Mouse (Mus musculus): ENCODE data around the gene Nxf3.
A peak's percentile ranks its signal among the peaks of the same experiment; 100 is the strongest.
"Not testable (repeated sequence)": the region's sequence is repeated elsewhere in the genome, so short reads cannot be mapped to it uniquely, and the experiment has no call there.

Gene Nxf3

GRCm38 (mm10) chrX:136047528-136047927 lies 37.5 kb downstream of the Nxf3 start:
- DNase-seq (ENCODE audit: low read depth, low spot score), result peak; percentile 35
- Histone ChIP-seq H3K27me3 (ENCODE audit: control insufficient read depth, insufficient read depth, low read length, poor library complexity, severe bottlenecking) (no peaks in the 10 kb centered on the region), H3K36me3 (ENCODE audit: control insufficient read depth, insufficient read depth, low read length, poor library complexity, severe bottlenecking) (no peaks in the 10 kb centered on the region)

GRCm38 (mm10) chrX:136043726-136044125 lies 41.3 kb downstream of the Nxf3 start:
- H3K27me3 ChIP-seq (ENCODE audit: control insufficient read depth, insufficient read depth, low read length, poor library complexity, severe bottlenecking), result no peaks in the 10 kb centered on the region
- no peaks in the 10 kb centered on the region for H3K36me3 ChIP-seq (ENCODE audit: control insufficient read depth, insufficient read depth, low read length, poor library complexity, severe bottlenecking)
- no peak for DNase-seq (ENCODE audit: low read depth, low spot score)

GRCm38 (mm10) chrX:136032799-136033763 lies 52.0 kb downstream of the Nxf3 start, which contains the start of gene Arxes1:
TSS of gene Arxes1 (plus strand) at chrX:136033367.
- DNase-seq (ENCODE audit: low read depth, low spot score); H3K36me3 ChIP-seq (ENCODE audit: control insufficient read depth, insufficient read depth, low read length, poor library complexity, severe bottlenecking): not testable (repeated sequence)

GRCm38 (mm10) chrX:136030331-136030730 lies 54.7 kb downstream of the Nxf3 start:
- no peak for DNase-seq (ENCODE audit: low read depth, low spot score)
- Histone ChIP-seq H3K27me3 (ENCODE audit: control insufficient read depth, insufficient read depth, low read length, poor library complexity, severe bottlenecking) (no peaks in the 10 kb centered on the region), H3K36me3 (ENCODE audit: control insufficient read depth, insufficient read depth, low read length, poor library complexity, severe bottlenecking) (no peaks in the 10 kb centered on the region)

More at GRCm38 (mm10) chrX:136032799-136033763, 52.0 kb downstream of the Nxf3 start, which contains the start of gene Arxes1:
- not testable (repeated sequence) for H3K27me3 ChIP-seq (ENCODE audit: control insufficient read depth, insufficient read depth, low read length, poor library complexity, severe bottlenecking)

Measured in splenic B cell, adult 2 months (primary cell).